ENCODE assay signal across 8 mouse cellular contexts in the genomic region with DNA sequence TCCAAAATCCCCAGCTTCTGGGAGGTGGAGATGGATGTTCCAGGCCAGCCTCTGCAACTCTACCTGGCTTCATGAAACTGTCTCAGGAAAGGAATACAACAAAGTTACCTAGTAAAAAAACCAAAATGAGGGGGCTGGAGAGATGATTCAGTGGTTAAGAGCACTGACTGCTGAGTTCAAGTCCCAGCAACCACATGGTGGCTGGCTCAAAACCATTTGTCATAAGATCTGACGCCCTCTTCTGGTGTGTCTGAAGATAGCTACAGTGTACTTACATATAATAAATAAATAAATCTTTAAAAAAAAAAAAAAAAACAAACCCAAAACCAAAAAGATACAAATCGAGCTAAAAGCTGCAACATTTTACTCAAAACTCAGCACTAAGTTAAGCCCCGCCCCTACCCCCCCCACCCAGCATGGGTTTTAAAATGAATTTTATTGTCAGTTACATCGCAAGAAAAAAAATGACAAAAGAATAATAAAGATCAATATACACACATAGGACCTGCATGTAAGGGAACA. TPM values are rescaled to one million over a fixed set of nuclear protein-coding genes. Genes with fewer than 3 reads are reported as not detected.
DNase-seq lines count a peak whose midpoint lies in the region; ATAC-seq and TF ChIP-seq lines count a peak whose summit lies in the region.

No protein-coding gene starts in this region.

- no peaks in the 10 kb centered on the region for H3K27me3 ChIP-seq in erythroblast, embryonic 14.5 days (ENCODE audit: control insufficient read depth)
- H3K27me3 ChIP-seq in C2C12 (ENCODE audit: control insufficient read depth, insufficient read depth, insufficient read length), result no peaks in the 10 kb centered on the region
- no peaks in the 10 kb centered on the region for H3K27me3 ChIP-seq in embryonic facial prominence, embryonic 14.5 days (replicated peaks; ENCODE audit: control insufficient read depth, insufficient read depth, low read length)
- no peaks in the 10 kb centered on the region for H3K27me3 ChIP-seq in neural tube, embryonic 13.5 days

- peak overlapping the region; percentile 78 for H3K9ac ChIP-seq in embryonic facial prominence, embryonic 14.5 days (ENCODE audit: low read depth, low read length)
- peak overlapping the region; percentile 78 for H3K9ac ChIP-seq in neural tube, embryonic 13.5 days

- H3ac ChIP-seq in C2C12 (ENCODE audit: control insufficient read depth, insufficient read length, low read depth), result peak overlapping the region; percentile 83

- H3K4me3 ChIP-seq in erythroblast, embryonic 14.5 days (replicated peaks), result peak overlapping the region; percentile 86
- peak overlapping the region; percentile 55 for H3K4me3 ChIP-seq in C2C12 (ENCODE audit: insufficient read depth, poor library complexity, severe bottlenecking)
- H3K4me3 ChIP-seq in embryonic facial prominence, embryonic 14.5 days (ENCODE audit: low read depth, low read length), result peak overlapping the region; percentile 57
- H3K4me3 ChIP-seq in neural tube, embryonic 13.5 days, result peak overlapping the region; percentile 56

- no peak for TF ChIP-seq CTCF in C2C12 (IDR thresholded peaks at IDR 0.05; ENCODE audit: control insufficient read depth, insufficient read depth, insufficient read length)

- no peaks in the 10 kb centered on the region for H3K9me3 ChIP-seq in erythroblast, embryonic 14.5 days (ENCODE audit: control insufficient read depth, low read length)
- no peaks in the 10 kb centered on the region for H3K9me3 ChIP-seq in embryonic facial prominence, embryonic 14.5 days (ENCODE audit: control insufficient read depth, low read length)
- no peaks in the 10 kb centered on the region for H3K9me3 ChIP-seq in neural tube, embryonic 13.5 days

- H3K36me3 ChIP-seq in erythroblast, embryonic 14.5 days (ENCODE audit: control insufficient read depth), result peaks cover 13% of the 10 kb centered on the region
- peaks cover 3% of the 10 kb centered on the region for H3K36me3 ChIP-seq in C2C12 (ENCODE audit: control insufficient read depth, insufficient read depth)
- peaks cover 44% of the 10 kb centered on the region for H3K36me3 ChIP-seq in embryonic facial prominence, embryonic 14.5 days (ENCODE audit: control insufficient read depth, insufficient read depth, low read length)
- H3K36me3 ChIP-seq in neural tube, embryonic 13.5 days, result peaks cover 43% of the 10 kb centered on the region

- 8% methylated on average over 4 of the region's 4 CpGs for WGBS in embryonic facial prominence, embryonic 14.5 days
- WGBS in large intestine, adult 2 months, result 3% methylated on average over 4 of the region's 4 CpGs
- 1% methylated on average over 4 of the region's 4 CpGs for WGBS in neural tube, embryonic 13.5 days

- no peak for DNase-seq in embryonic facial prominence, embryonic 14.5 days (ENCODE audit: low spot score)
- DNase-seq in large intestine, adult 2 months (ENCODE audit: low read depth, low spot score), result peak; percentile 13
- DNase-seq in gastrocnemius, adult 8-10 months (ENCODE audit: low spot score in 2 of 2), result no peak
- no peak for DNase-seq in spleen, adult 18-20 months

- no peaks in the 10 kb centered on the region for H3K79me3 ChIP-seq in C2C12 (ENCODE audit: low read depth)

- H3K4me2 ChIP-seq in embryonic facial prominence, embryonic 14.5 days (ENCODE audit: low read depth, low read length), result peak overlapping the region; percentile 67
- H3K4me2 ChIP-seq in neural tube, embryonic 13.5 days, result peak overlapping the region; percentile 69

- ATAC-seq in erythroblast, adult 5-6 weeks (replicated peaks; ENCODE audit: low FRiP score, poor library complexity, severe bottlenecking), result no peak
- no peak for ATAC-seq in embryonic facial prominence, embryonic 14.5 days (ENCODE audit: low read depth)
- no peak for ATAC-seq in neural tube, embryonic 13.5 days (ENCODE audit: low read depth)

- no peaks in the 10 kb centered on the region for H3K79me2 ChIP-seq in C2C12 (ENCODE audit: control insufficient read depth, insufficient read depth)

- H3K4me1 ChIP-seq in erythroblast, embryonic 14.5 days (ENCODE audit: control insufficient read depth), result peaks cover 19% of the 10 kb centered on the region
- H3K4me1 ChIP-seq in embryonic facial prominence, embryonic 14.5 days (ENCODE audit: control insufficient read depth, insufficient read depth, low read length), result no peaks in the 10 kb centered on the region
- H3K4me1 ChIP-seq in neural tube, embryonic 13.5 days (replicated peaks), result peaks cover 5% of the 10 kb centered on the region; the same call in 1 of the 2 replicates

- H3K27ac ChIP-seq in embryonic facial prominence, embryonic 14.5 days (replicated peaks; ENCODE audit: low read depth, low read length), result peak overlapping the region; percentile 97
- peak overlapping the region; percentile 97 for H3K27ac ChIP-seq in neural tube, embryonic 13.5 days (replicated peaks)

TF ChIP-seq in C2C12, 6 proteins besides CTCF, POLR2A, EP300 and RAD21:
- TF ChIP-seq MAX (IDR thresholded peaks at IDR 0.05), result no peak
- TF ChIP-seq MYOG (IDR thresholded peaks at IDR 0.05; ENCODE audit: control insufficient read depth, extremely low read depth, insufficient read length), result no peak
- TF ChIP-seq FOSL1 (IDR thresholded peaks at IDR 0.05; ENCODE audit: insufficient read depth, low read length, poor library complexity, severe bottlenecking), result no peak
- no peak for TF ChIP-seq CEBPB (IDR thresholded peaks at IDR 0.05; ENCODE audit: low read depth)
- TF ChIP-seq USF1 (IDR thresholded peaks at IDR 0.05; ENCODE audit: low read depth), result no peak
- TF ChIP-seq MYOD1 (IDR thresholded peaks at IDR 0.05; ENCODE audit: control insufficient read depth, insufficient read length, low read depth), result no peak

RNA-seq across cellular contexts. Expression of a gene that starts 0.5 kb away (rescaled TPM):
- polyA plus RNA-seq in erythroblast, embryonic 14.5 days (2012), result 6.2 and 8.4 TPM in 2 replicates
- total RNA-seq in erythroblast, adult 5-6 weeks (2015; ENCODE audit: low replicate concordance), result 12.5 TPM in 1 of 2 replicates, not detected in the other
- 11.2 and 24.4 TPM in 2 replicates for total RNA-seq in erythroblast, adult 5-6 weeks (2017; ENCODE audit: low replicate concordance)
- 41.0 TPM for polyA plus RNA-seq in C2C12 (2012; fragmentation: generic; extraction: Trizol)
- 45.2 and 49.2 TPM in 2 replicates for polyA plus RNA-seq in embryonic facial prominence, embryonic 14.5 days (2014; fragmentation: Nextera tagmentation; extraction: Ambion mirVana)
- polyA plus RNA-seq in large intestine, adult 2 months (2012; rRNA removed), result 28.3 and 41.6 TPM in 2 replicates
- polyA plus RNA-seq in neural tube, embryonic 13.5 days (2015; fragmentation: Nextera tagmentation; extraction: Ambion mirVana), result 23.3 and 26.2 TPM in 2 replicates
- total RNA-seq in gastrocnemius, adult 8-10 months (2022), result 10 to 100 TPM; 17.5 to 22.8 (median 19.3) TPM

RNA-seq across cellular contexts. Expression of a gene that starts 12.2 kb away (rescaled TPM):
- 0.82 and 0.99 TPM in 2 replicates for polyA plus RNA-seq in erythroblast, embryonic 14.5 days (2012)
- 10.4 and 11.5 TPM in 2 replicates for total RNA-seq in erythroblast, adult 5-6 weeks (2015; ENCODE audit: low replicate concordance)
- 4.2 and 7.0 TPM in 2 replicates for total RNA-seq in erythroblast, adult 5-6 weeks (2017; ENCODE audit: low replicate concordance)
- polyA plus RNA-seq in C2C12 (2012; fragmentation: generic; extraction: Trizol), result 34.8 TPM
- 98.9 and 99.8 TPM in 2 replicates for polyA plus RNA-seq in embryonic facial prominence, embryonic 14.5 days (2014; fragmentation: Nextera tagmentation; extraction: Ambion mirVana)
- polyA plus RNA-seq in large intestine, adult 2 months (2012; rRNA removed), result 23.9 and 28.5 TPM in 2 replicates
- polyA plus RNA-seq in neural tube, embryonic 13.5 days (2015; fragmentation: Nextera tagmentation; extraction: Ambion mirVana), result 132 and 144 TPM in 2 replicates
- total RNA-seq in gastrocnemius, adult 8-10 months (2022), result 10 to 100 TPM; 31.8 to 40.0 (median 34.2) TPM

RNA-seq across cellular contexts. Expression of a gene that starts 33.7 kb away (rescaled TPM):
- 0.18 and 0.29 TPM in 2 replicates for polyA plus RNA-seq in erythroblast, embryonic 14.5 days (2012)
- total RNA-seq in erythroblast, adult 5-6 weeks (2015; ENCODE audit: low replicate concordance), result 15.2 and 23.6 TPM in 2 replicates
- 15.1 and 19.1 TPM in 2 replicates for total RNA-seq in erythroblast, adult 5-6 weeks (2017; ENCODE audit: low replicate concordance)
- polyA plus RNA-seq in C2C12 (2012; fragmentation: generic; extraction: Trizol), result 15.8 TPM
- 57.5 and 60.8 TPM in 2 replicates for polyA plus RNA-seq in embryonic facial prominence, embryonic 14.5 days (2014; fragmentation: Nextera tagmentation; extraction: Ambion mirVana)
- 12.1 and 18.5 TPM in 2 replicates for polyA plus RNA-seq in large intestine, adult 2 months (2012; rRNA removed)
- polyA plus RNA-seq in neural tube, embryonic 13.5 days (2015; fragmentation: Nextera tagmentation; extraction: Ambion mirVana), result 69.7 and 73.4 TPM in 2 replicates
- total RNA-seq in gastrocnemius, adult 8-10 months (2022), result 10 to 100 TPM; 28.4 to 32.8 (median 30.8) TPM

RNA-seq across cellular contexts. Expression of a gene that starts 57.7 kb away (rescaled TPM):
- not detected in 2 replicates for polyA plus RNA-seq in erythroblast, embryonic 14.5 days (2012)
- not detected in 2 replicates for total RNA-seq in erythroblast, adult 5-6 weeks (2015; ENCODE audit: low replicate concordance)
- total RNA-seq in erythroblast, adult 5-6 weeks (2017; ENCODE audit: low replicate concordance), result not detected in 2 replicates
- 0.05 TPM for polyA plus RNA-seq in C2C12 (2012; fragmentation: generic; extraction: Trizol)
- polyA plus RNA-seq in embryonic facial prominence, embryonic 14.5 days (2014; fragmentation: Nextera tagmentation; extraction: Ambion mirVana), result not detected in 2 replicates
- 0.06 TPM in 1 of 2 replicates, not detected in the other for polyA plus RNA-seq in large intestine, adult 2 months (2012; rRNA removed)
- not detected in 2 replicates for polyA plus RNA-seq in neural tube, embryonic 13.5 days (2015; fragmentation: Nextera tagmentation; extraction: Ambion mirVana)
- total RNA-seq in gastrocnemius, adult 8-10 months (2022), result under 1 TPM in 1 of 4 experiments, not detected in 3; 0.38 TPM

Comparison
In these comparisons a context has a peak if more than half of its experiments do, and no peak if none do; other contexts are left out.
1. RNA of a gene that starts 12.2 kb away (polyA plus RNA-seq): 132 to 144 TPM in neural tube, embryonic 13.5 days, 98.9 to 99.8 TPM in embryonic facial prominence, embryonic 14.5 days, 34.8 TPM in C2C12 (single experiment) and 23.9 to 28.5 TPM in large intestine, adult 2 months; 0.82 to 0.99 TPM in erythroblast, embryonic 14.5 days; every median in the first group is over 10 times any median in the second.
2. RNA of a gene that starts 33.7 kb away (polyA plus RNA-seq): 69.7 to 73.4 TPM in neural tube, embryonic 13.5 days, 57.5 to 60.8 TPM in embryonic facial prominence, embryonic 14.5 days, 15.8 TPM in C2C12 (single experiment) and 12.1 to 18.5 TPM in large intestine, adult 2 months; 0.18 to 0.29 TPM in erythroblast, embryonic 14.5 days; every median in the first group is over 10 times any median in the second.
3. Peak in every context shown above with its lines, with median percentiles within 50 percentile points of each other: H3K4me3 ChIP-seq.